Mouse (Mus musculus) kidney, adult 2 months (tissue): ENCODE results near the gene Ccdc84.

Experiments used
- CTCF ChIP-seq: fragments of 200-500 bp; conservative IDR thresholded peaks from 2 replicates; pipeline ENCODE4 v1.5.1; 2011; ENCODE audit warnings: low read depth, mild to moderate bottlenecking, control low read depth, low read length, moderate library complexity, mixed read lengths; ENCODE audit not compliant: insufficient read depth, insufficient read length
- POLR2A ChIP-seq: fragments of 200-500 bp; IDR thresholded peaks from one replicate; pipeline ENCODE4 v1.6.1; 2011; ENCODE audit warnings: low read depth, low read length, control low read depth

GRCm38 (mm10) chr9:44418519-44419385 is at the start of gene Ccdc84:
- TF ChIP-seq POLR2A (no peak), CTCF (no peak)
